Mouse (Mus musculus): ENCODE results near the gene Traf3. TPM values are rescaled to one million over a fixed set of nuclear protein-coding genes. Genes with fewer than 3 reads are reported as not detected.

Traf3 gene
- total RNA-seq, 2 experiments from 2014 or later: 61.3 to 74.6 TPM

- intact Hi-C loops (cut with DNase I): no loop called here
- DNase-seq (ENCODE audit: low spot score in 2 of 2): no peak
Observed at GRCm38 (mm10) chr12:111241916-111242315, 75.7 kb downstream of the Traf3 start.

DNA sequence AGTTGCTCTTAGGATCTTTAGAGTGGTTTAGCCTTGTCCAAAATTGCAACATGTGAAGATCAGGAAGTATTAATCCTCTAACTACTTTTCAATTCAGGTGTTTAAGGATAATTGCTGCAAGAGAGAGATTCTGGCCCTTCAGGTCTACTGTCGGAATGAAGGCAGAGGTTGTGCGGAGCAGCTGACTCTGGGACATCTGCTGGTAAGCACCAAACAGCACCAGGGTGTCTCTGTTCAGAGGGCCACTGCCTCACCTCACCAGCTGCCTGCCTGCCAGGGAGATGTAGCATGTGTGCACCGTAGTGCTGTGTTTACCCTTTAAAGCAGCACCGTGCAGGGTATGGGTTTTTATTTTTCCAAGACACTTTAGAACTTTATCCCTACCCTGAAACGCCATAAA is 76.2 kb downstream of the Traf3 start:
- DNase-seq (ENCODE audit: low spot score in 2 of 2): no peak
- intact Hi-C loops (cut with DNase I): no loop called here

GRCm38 (mm10) chr12:111243733-111244132 is 77.6 kb downstream of the Traf3 start:
- intact Hi-C loops (cut with DNase I): no loop called here

DNA sequence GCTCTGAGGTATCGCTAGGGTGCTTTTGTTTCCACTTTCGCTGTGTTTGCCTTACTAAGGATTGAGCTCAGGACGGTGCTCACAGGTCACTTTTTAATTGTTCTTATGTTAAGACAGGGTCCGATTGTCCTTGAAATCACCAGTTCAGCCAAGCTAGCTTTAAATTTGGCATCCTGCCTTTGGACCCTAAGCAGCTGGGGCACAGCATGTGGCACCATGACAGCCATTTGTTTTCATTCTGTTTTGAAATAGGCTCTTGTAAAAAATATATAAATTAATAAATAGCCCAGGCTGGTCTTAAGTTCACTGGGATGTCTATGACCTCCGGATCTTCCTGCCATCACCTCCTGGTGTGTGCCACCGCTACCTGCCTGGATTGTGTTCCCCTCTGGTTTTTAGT is 78.9 kb downstream of the Traf3 start:
- intact Hi-C loops (cut with DNase I): no loop called here

More at GRCm38 (mm10) chr12:111243733-111244132, 77.6 kb downstream of the Traf3 start:
- DNase-seq (ENCODE audit: low spot score in 2 of 2): peak in 1 of 2 experiments; percentile 17

GRCm38 (mm10) chr12:111246808-111247464 is 80.8 kb downstream of the Traf3 start:
- intact Hi-C loops (cut with DNase I): no loop called here

More for the DNA sequence above, 78.9 kb downstream of the Traf3 start:
- no peak for DNase-seq (ENCODE audit: low spot score in 2 of 2)

DNA sequence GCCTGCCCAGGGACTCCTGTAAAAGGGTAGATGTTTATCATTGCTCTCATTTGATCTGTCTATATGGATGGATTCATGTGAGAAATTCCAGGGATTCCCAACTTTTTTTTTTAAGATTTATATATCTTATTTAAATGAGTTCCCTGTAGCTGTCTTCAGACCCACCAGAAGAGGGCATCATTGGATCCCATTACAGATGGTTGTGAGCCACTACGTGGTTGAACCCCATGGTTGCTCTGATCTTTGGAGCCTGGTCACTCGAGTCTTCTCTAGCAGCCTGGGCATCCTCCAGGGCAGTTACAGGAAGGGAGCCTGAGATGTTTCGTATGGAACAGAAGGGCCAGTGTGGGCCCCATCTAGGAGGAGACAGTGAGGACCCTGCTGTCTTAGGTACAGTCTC is 82.9 kb downstream of the Traf3 start:
- intact Hi-C loops (cut with DNase I): no loop called here
- DNase-seq (ENCODE audit: low spot score in 2 of 2): no peak

More at GRCm38 (mm10) chr12:111246808-111247464, 80.8 kb downstream of the Traf3 start:
- DNase-seq (ENCODE audit: low spot score in 2 of 2): no peak

DNA sequence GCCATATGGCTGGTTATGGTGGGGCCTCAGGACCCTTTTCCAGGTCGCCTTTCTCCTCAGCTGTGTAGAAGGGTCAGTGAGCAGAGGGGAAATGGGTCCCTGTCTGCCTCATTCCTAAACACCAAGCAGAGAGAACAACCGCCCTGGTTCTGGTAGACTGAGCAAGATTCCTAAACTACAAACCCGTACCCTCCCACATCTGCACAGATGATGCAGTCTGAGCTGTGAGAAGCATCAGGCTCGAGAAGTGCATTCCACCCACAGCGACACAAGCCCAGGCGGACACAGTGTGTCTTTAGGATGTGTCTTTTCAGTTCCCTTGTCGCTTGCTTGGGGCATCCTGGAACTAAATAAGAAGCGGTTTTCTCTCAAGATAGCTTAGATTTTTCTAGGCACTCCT is 83.9 kb downstream of the Traf3 start:
- intact Hi-C loops (cut with DNase I): loop anchor here (2.0 to 5.0 kb wide), 2 partner anchors 85 to 163 kb away; no protein-coding TSS in a partner anchor
- DNase-seq (ENCODE audit: low spot score in 2 of 2): peak in 1 of 2 experiments; percentile 68

GRCm38 (mm10) chr12:111251227-111251626 is 85.1 kb downstream of the Traf3 start:
- DNase-seq (ENCODE audit: low spot score in 2 of 2): peak in 1 of 2 experiments; percentile 38
- intact Hi-C loops (cut with DNase I): loop anchor here (2.0 to 5.0 kb wide), 2 partner anchors 86 to 164 kb away; no protein-coding TSS in a partner anchor

- no peak for DNase-seq (ENCODE audit: low spot score in 2 of 2)
- intact Hi-C loops (cut with DNase I): no loop called here
Observed at GRCm38 (mm10) chr12:111263650-111264049, 97.5 kb downstream of the Traf3 start.

- DNase-seq (ENCODE audit: low spot score in 2 of 2): peak in 1 of 2 experiments; percentile 58
- intact Hi-C loops (cut with DNase I): no loop called here
Observed at GRCm38 (mm10) chr12:111265212-111265611, 99.0 kb downstream of the Traf3 start.

GRCm38 (mm10) chr12:111266592-111266991 is 100.4 kb downstream of the Traf3 start:
- intact Hi-C loops (cut with DNase I): no loop called here
- DNase-seq (ENCODE audit: low spot score in 2 of 2): no peak

- no peak for DNase-seq (ENCODE audit: low spot score in 2 of 2)
- intact Hi-C loops (cut with DNase I): no loop called here
Observed at GRCm38 (mm10) chr12:111267673-111268325, 101.6 kb downstream of the Traf3 start.

DNA sequence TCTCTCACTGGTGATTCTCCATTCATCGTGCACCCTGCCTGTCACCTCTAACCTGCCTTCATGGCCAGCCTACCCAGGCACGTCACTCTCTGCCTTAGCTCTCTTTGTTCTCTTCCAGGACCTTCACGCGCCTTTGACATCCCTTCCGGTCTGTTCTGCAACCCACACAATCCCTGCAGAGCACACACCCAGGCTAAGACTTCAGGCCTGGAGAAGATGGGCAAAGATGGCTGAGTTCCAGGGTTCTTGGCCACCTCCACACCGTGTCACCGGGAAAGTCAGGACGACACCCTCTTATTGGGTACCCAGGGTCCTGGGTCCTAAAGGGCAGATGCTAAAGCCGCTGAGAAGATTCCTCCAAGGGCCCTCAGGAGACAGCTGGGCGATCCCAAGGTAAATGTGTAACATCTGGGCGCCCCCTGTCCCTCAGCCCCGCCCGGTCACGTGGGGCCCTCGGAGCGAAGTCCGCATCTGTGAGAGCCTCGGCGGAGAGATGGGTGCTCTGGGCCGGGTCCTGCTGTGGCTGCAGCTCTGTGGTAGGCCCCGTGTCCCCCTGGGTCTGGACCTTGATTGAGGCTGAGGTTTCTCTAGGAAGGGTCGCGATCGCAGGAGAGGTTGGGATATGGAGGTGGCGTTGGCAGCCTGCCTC is 104.6 kb downstream of the Traf3 start, which contains the start of gene Amn:
TSS of gene Amn (plus strand) at position 467 of the 649 bp plus-strand sequence.
- intact Hi-C loops (cut with DNase I): no loop called here

DNA sequence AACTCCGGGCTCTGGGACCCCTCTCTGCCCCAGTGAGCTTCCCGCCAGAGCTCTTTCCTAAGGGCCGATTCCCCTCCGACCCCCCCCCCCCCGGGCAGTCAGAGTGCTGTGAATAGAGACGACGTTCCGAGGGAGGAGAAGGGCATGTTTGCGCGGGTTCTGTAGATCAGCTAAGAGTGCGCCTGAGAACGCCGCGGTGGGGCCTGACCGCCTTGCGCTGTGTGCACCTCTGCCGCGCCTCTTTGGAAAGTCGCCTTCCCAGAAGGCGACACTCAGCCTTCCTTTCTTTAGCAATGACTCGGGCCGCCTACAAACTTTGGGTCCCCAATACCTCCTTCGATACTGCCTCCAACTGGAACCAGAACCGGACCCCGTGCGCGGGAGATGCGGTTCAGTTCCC is 105.2 kb downstream of the Traf3 start:
- intact Hi-C loops (cut with DNase I): no loop called here
- DNase-seq (ENCODE audit: low spot score in 2 of 2): no peak

More for the DNA sequence above, 104.6 kb downstream of the Traf3 start, which contains the start of gene Amn:
- DNase-seq (ENCODE audit: low spot score in 2 of 2): no peak

DNA sequence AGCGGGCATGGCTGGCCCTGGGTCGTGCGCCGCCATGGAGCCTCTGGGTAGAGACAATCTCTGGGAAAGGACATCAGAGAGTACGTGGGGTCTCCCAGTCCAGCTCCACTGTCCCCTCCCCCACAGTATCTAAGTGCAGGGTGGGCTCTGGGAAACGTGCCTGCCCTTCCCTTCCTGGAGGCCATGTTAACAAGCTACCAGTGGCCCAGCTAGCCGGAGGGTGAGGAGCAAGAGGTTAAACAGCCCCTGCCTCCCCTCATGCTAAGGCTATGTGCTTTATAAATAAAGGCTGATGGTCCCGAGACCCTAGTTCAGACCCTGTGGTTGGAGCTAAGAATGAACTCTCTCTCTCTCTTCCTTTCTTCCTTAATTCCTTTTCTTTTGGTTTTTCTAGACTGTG is 105.8 kb downstream of the Traf3 start:
- no peak for DNase-seq (ENCODE audit: low spot score in 2 of 2)
- intact Hi-C loops (cut with DNase I): no loop called here

DNA sequence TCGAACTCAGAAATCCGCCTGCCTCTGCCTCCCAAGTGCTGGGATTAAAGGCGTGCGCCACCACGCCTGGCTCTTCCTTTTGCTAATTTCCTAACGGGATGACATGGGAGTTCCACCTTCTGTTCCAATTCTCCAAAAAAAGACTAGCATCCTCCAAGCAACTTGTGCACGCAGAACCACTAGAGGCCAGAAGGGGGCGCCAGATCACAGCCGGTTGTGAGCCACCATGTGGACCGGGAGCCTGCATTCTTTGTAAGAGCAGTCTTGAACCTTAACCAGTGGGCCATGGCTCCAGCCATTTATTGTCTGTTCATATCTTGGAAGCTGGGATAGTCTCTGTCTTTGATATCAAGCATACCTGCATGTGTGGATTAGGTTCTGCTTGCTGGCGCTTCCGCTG is 106.2 kb downstream of the Traf3 start:
- intact Hi-C loops (cut with DNase I): no loop called here
- DNase-seq (ENCODE audit: low spot score in 2 of 2): peak; percentile 81 to 92

GRCm38 (mm10) chr12:111274006-111274405 is 107.8 kb downstream of the Traf3 start:
- intact Hi-C loops (cut with DNase I): no loop called here
- no peak for DNase-seq (ENCODE audit: low spot score in 2 of 2)

DNA sequence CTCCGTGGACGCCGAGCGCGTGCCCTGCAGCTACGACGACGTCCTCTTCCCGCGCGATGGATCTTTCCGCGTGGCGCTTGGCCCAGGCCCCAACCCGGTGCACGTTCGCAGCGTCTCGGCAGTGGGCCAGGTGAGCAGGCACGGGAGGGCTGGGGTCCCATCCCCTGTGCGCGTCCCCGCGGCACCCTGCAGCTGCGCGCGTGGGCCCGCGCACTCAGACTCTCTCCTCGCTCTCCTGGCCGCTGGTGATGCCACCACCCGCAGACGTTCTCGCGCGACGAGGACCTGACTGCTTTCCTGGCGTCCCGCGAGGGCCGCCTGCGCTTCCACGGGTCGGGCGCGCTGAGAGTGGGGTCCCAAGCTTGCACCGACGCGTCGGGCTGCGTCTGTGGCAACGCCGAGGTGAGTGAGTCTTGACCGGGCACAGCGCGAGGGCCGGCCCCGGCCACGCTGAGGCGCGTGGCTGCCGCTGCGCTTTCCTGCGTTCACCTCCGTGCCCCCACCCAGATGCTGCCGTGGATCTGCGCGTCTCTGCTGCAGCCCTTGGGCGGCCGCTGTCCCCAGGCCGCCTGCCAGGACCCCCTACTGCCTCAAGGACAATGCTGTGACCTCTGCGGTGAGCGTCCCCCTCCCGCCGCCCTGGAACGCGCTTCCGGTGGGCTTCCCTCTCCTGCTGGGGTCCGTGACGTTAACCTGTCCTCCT is 108.4 kb downstream of the Traf3 start:
- intact Hi-C loops (cut with DNase I): no loop called here
- no peak for DNase-seq (ENCODE audit: low spot score in 2 of 2)

GRCm38 (mm10) chr12:111275150-111275841 is 109.1 kb downstream of the Traf3 start:
- intact Hi-C loops (cut with DNase I): no loop called here
- DNase-seq (ENCODE audit: low spot score in 2 of 2): no peak
